Comparison of ENCODE assay signal across 8 mouse cellular contexts in genomic region chr11:98400816-98401215, GRCm38 (mm10). TPM values are rescaled to one million over a fixed set of nuclear protein-coding genes. Genes with fewer than 3 reads are reported as not detected.
DNase-seq lines count a peak whose midpoint lies in the region; ATAC-seq and TF ChIP-seq lines count a peak whose summit lies in the region.

No protein-coding gene starts in this region.

- H3K4me2 ChIP-seq in lung, embryonic 16.5 days (ENCODE audit: low read depth, low read length) = peak overlapping the region; percentile 81
- H3K4me2 ChIP-seq in heart, postnatal 0 days (ENCODE audit: low read depth, low read length) = peak overlapping the region; percentile 72
- H3K4me2 ChIP-seq in limb, embryonic 11.5 days (ENCODE audit: low read depth, severe bottlenecking) = peak overlapping the region; percentile 68
- peak overlapping the region; percentile 71 for H3K4me2 ChIP-seq in stomach, embryonic 15.5 days

- intact Hi-C loops in left cerebral cortex, postnatal 10 days (cut with DNase I) = no loop called here

- TF ChIP-seq EP300 in heart, postnatal 0 days (IDR thresholded peaks at IDR 0.05; ENCODE audit: low read depth) = no peak

- TF ChIP-seq CTCF in heart, postnatal 0 days (IDR thresholded peaks at IDR 0.05; ENCODE audit: low read depth) = no peak

- H3K4me1 ChIP-seq in lung, embryonic 16.5 days (replicated peaks; ENCODE audit: control insufficient read depth, insufficient read depth, low read length) = peaks cover 10% of the 10 kb centered on the region; the same call in 1 of the 2 replicates
- H3K4me1 ChIP-seq in heart, postnatal 0 days (ENCODE audit: control insufficient read depth, insufficient read depth) = peaks cover 11% of the 10 kb centered on the region
- H3K4me1 ChIP-seq in limb, embryonic 11.5 days (ENCODE audit: control insufficient read depth, insufficient read depth, low read length) = peaks cover 3% of the 10 kb centered on the region; the same call in 1 of the 2 replicates
- H3K4me1 ChIP-seq in stomach, embryonic 15.5 days = peaks cover 11% of the 10 kb centered on the region

- peak overlapping the region; percentile 72 for H3K4me3 ChIP-seq in lung, embryonic 16.5 days (ENCODE audit: low read length)
- peak overlapping the region; percentile 65 for H3K4me3 ChIP-seq in heart, postnatal 0 days (ENCODE audit: low read depth, low read length)
- H3K4me3 ChIP-seq in limb, embryonic 11.5 days (ENCODE audit: low read depth, low read length) = peak overlapping the region; percentile 59
- peak overlapping the region; percentile 74 for H3K4me3 ChIP-seq in stomach, embryonic 15.5 days (replicated peaks)

- H3K9ac ChIP-seq in lung, embryonic 16.5 days (ENCODE audit: low read length) = peak overlapping the region; percentile 87
- peak overlapping the region; percentile 63 for H3K9ac ChIP-seq in heart, postnatal 0 days (replicated peaks; ENCODE audit: low read depth, low read length)
- peak overlapping the region; percentile 84 for H3K9ac ChIP-seq in limb, embryonic 11.5 days (ENCODE audit: low read length)
- H3K9ac ChIP-seq in stomach, embryonic 15.5 days = peak overlapping the region; percentile 34; the same call in 1 of the 2 replicates

- no peak for DNase-seq in lung, postnatal 25 days (ENCODE audit: low spot score)
- no peak for DNase-seq in heart, postnatal 0 days (ENCODE audit: low spot score)
- no peak for DNase-seq in limb, embryonic 11.5 days (ENCODE audit: low spot score)
- no peak for DNase-seq in left cerebral cortex, postnatal 10 days (ENCODE audit: extremely low spot score in 1 of 2, low spot score in 2 of 2)
- no peak for DNase-seq in embryo, embryonic 10.5 days (ENCODE audit: low spot score)
- DNase-seq in adrenal gland, adult 2 months = no peak

- no peaks in the 10 kb centered on the region for H3K27me3 ChIP-seq in lung, embryonic 16.5 days (ENCODE audit: control insufficient read depth, insufficient read depth, low read depth, low read length)
- no peaks in the 10 kb centered on the region for H3K27me3 ChIP-seq in heart, postnatal 0 days (ENCODE audit: control insufficient read depth, insufficient read depth, low read length)
- no peaks in the 10 kb centered on the region for H3K27me3 ChIP-seq in limb, embryonic 11.5 days (ENCODE audit: control insufficient read depth, insufficient read depth, low read length)
- 0 out of 2 replicates have a peak, but pooled peaks cover 4% of the 10 kb centered on the region for H3K27me3 ChIP-seq in stomach, embryonic 15.5 days (replicated peaks)

- H3K9me3 ChIP-seq in lung, embryonic 16.5 days (ENCODE audit: control insufficient read depth, low read length) = no peaks in the 10 kb centered on the region
- H3K9me3 ChIP-seq in heart, postnatal 0 days (replicated peaks; ENCODE audit: control insufficient read depth, low read length) = no peaks in the 10 kb centered on the region
- no peaks in the 10 kb centered on the region for H3K9me3 ChIP-seq in limb, embryonic 11.5 days (ENCODE audit: control insufficient read depth, low read length)
- no peaks in the 10 kb centered on the region for H3K9me3 ChIP-seq in stomach, embryonic 15.5 days

- no peaks in the 10 kb centered on the region for H3K36me3 ChIP-seq in lung, embryonic 16.5 days (ENCODE audit: control insufficient read depth, insufficient read depth, low read length)
- H3K36me3 ChIP-seq in heart, postnatal 0 days (replicated peaks; ENCODE audit: control insufficient read depth, insufficient read depth, low read length) = 0 out of 2 replicates have a peak, but pooled peaks cover 9% of the 10 kb centered on the region
- no peaks in the 10 kb centered on the region for H3K36me3 ChIP-seq in limb, embryonic 11.5 days (ENCODE audit: control insufficient read depth, insufficient read depth, low read length)
- H3K36me3 ChIP-seq in stomach, embryonic 15.5 days = no peaks in the 10 kb centered on the region

- WGBS in lung, embryonic 16.5 days = 45% methylated on average over 3 of the region's 3 CpGs
- 55% methylated on average over 3 of the region's 3 CpGs for WGBS in heart, postnatal 0 days
- WGBS in limb, embryonic 11.5 days = 55% methylated on average over 3 of the region's 3 CpGs
- WGBS in stomach, embryonic 15.5 days = 41% methylated on average over 3 of the region's 3 CpGs

- peak; percentile 42; the same call in 1 of the 2 replicates for ATAC-seq in lung, embryonic 16.5 days (ENCODE audit: low read depth)
- no peak for ATAC-seq in heart, postnatal 0 days (ENCODE audit: insufficient read depth, low read depth)
- ATAC-seq in limb, embryonic 11.5 days (ENCODE audit: insufficient number of reproducible peaks, low FRiP score, low TSS enrichment, low read depth) = no peak
- ATAC-seq in stomach, embryonic 15.5 days (ENCODE audit: insufficient read depth, low FRiP score, low read depth) = peak; percentile 56; the same call in 1 of the 2 replicates

- peak overlapping the region; percentile 98 for H3K27ac ChIP-seq in lung, embryonic 16.5 days (ENCODE audit: low read length)
- peak overlapping the region; percentile 93 for H3K27ac ChIP-seq in heart, postnatal 0 days (ENCODE audit: low read depth)
- H3K27ac ChIP-seq in limb, embryonic 11.5 days (replicated peaks; ENCODE audit: low read depth, low read length) = no peak overlapping the region; the same call in 1 of the 2 replicates
- H3K27ac ChIP-seq in stomach, embryonic 15.5 days = peak overlapping the region; percentile 97

RNA-seq across cellular contexts. Expression of gene Pgap3, which starts 0.5 kb away (rescaled TPM):
- polyA plus RNA-seq in lung, embryonic 16.5 days (2015; fragmentation: Nextera tagmentation; extraction: Ambion mirVana) = 15.0 and 16.2 TPM in 2 replicates
- total RNA-seq in heart, postnatal 0 days (2014; rRNA removed; ENCODE audit: low replicate concordance) = 35.7 and 46.0 TPM in 2 replicates
- 15.9 and 18.2 TPM in 2 replicates for polyA plus RNA-seq in heart, postnatal 0 days (2015; fragmentation: Nextera tagmentation; extraction: Ambion mirVana)
- 6.3 and 9.5 TPM in 2 replicates for polyA plus RNA-seq in limb, embryonic 11.5 days (2014; fragmentation: Nextera tagmentation; extraction: Ambion mirVana)
- 13.0 and 15.7 TPM in 2 replicates for polyA plus RNA-seq in stomach, embryonic 15.5 days (2015; fragmentation: Nextera tagmentation; extraction: Ambion mirVana)
- total RNA-seq in left cerebral cortex, postnatal 10 days (2021) = 10 to 100 TPM in 1 of 2 experiments, 1 to 10 TPM in 1; 8.6 to 10.1 TPM
- total RNA-seq in adrenal gland, adult 2 months (2021) = 1 to 10 TPM; 4.7 to 5.9 TPM
- 18.4 and 20.3 TPM in 2 replicates for polyA plus RNA-seq in adrenal gland, adult 2 months (2012; rRNA removed)

RNA-seq across cellular contexts. Expression of gene Erbb2, which starts 11.5 kb away (rescaled TPM):
- 39.3 and 41.4 TPM in 2 replicates for polyA plus RNA-seq in lung, embryonic 16.5 days (2015; fragmentation: Nextera tagmentation; extraction: Ambion mirVana)
- total RNA-seq in heart, postnatal 0 days (2014; rRNA removed; ENCODE audit: low replicate concordance) = 23.2 and 31.4 TPM in 2 replicates
- 15.5 and 16.8 TPM in 2 replicates for polyA plus RNA-seq in heart, postnatal 0 days (2015; fragmentation: Nextera tagmentation; extraction: Ambion mirVana)
- 29.6 and 30.5 TPM in 2 replicates for polyA plus RNA-seq in limb, embryonic 11.5 days (2014; fragmentation: Nextera tagmentation; extraction: Ambion mirVana)
- 40.6 and 42.4 TPM in 2 replicates for polyA plus RNA-seq in stomach, embryonic 15.5 days (2015; fragmentation: Nextera tagmentation; extraction: Ambion mirVana)
- total RNA-seq in left cerebral cortex, postnatal 10 days (2021) = 1 to 10 TPM; 2.4 TPM
- total RNA-seq in adrenal gland, adult 2 months (2021) = 1 to 10 TPM; 2.4 to 5.9 TPM
- 7.0 and 7.2 TPM in 2 replicates for polyA plus RNA-seq in adrenal gland, adult 2 months (2012; rRNA removed)

RNA-seq across cellular contexts. Expression of gene Pnmt, which starts 14.6 kb away (rescaled TPM):
- 0.13 TPM in 1 of 2 replicates, not detected in the other for polyA plus RNA-seq in lung, embryonic 16.5 days (2015; fragmentation: Nextera tagmentation; extraction: Ambion mirVana)
- 4.2 TPM in 1 of 2 replicates, not detected in the other for total RNA-seq in heart, postnatal 0 days (2014; rRNA removed; ENCODE audit: low replicate concordance)
- 0.26 TPM in 1 of 2 replicates, not detected in the other for polyA plus RNA-seq in heart, postnatal 0 days (2015; fragmentation: Nextera tagmentation; extraction: Ambion mirVana)
- polyA plus RNA-seq in limb, embryonic 11.5 days (2014; fragmentation: Nextera tagmentation; extraction: Ambion mirVana) = 0.13 and 0.17 TPM in 2 replicates
- polyA plus RNA-seq in stomach, embryonic 15.5 days (2015; fragmentation: Nextera tagmentation; extraction: Ambion mirVana) = 0.22 TPM in 1 of 2 replicates, not detected in the other
- 1 to 10 TPM in 1 of 2 experiments, under 1 TPM in 1; 0.61 to 1.1 TPM for total RNA-seq in left cerebral cortex, postnatal 10 days (2021)
- 100 to 1,000 TPM; 314 to 601 TPM for total RNA-seq in adrenal gland, adult 2 months (2021)
- polyA plus RNA-seq in adrenal gland, adult 2 months (2012; rRNA removed) = 379 and 598 TPM in 2 replicates

RNA-seq across cellular contexts. Expression of gene Tcap, which starts 17.2 kb away (rescaled TPM):
- polyA plus RNA-seq in lung, embryonic 16.5 days (2015; fragmentation: Nextera tagmentation; extraction: Ambion mirVana) = 6.7 and 8.0 TPM in 2 replicates
- 293 and 299 TPM in 2 replicates for total RNA-seq in heart, postnatal 0 days (2014; rRNA removed; ENCODE audit: low replicate concordance)
- polyA plus RNA-seq in heart, postnatal 0 days (2015; fragmentation: Nextera tagmentation; extraction: Ambion mirVana) = 455 and 518 TPM in 2 replicates
- polyA plus RNA-seq in limb, embryonic 11.5 days (2014; fragmentation: Nextera tagmentation; extraction: Ambion mirVana) = 0.41 and 0.53 TPM in 2 replicates
- 0.23 and 0.43 TPM in 2 replicates for polyA plus RNA-seq in stomach, embryonic 15.5 days (2015; fragmentation: Nextera tagmentation; extraction: Ambion mirVana)
- total RNA-seq in left cerebral cortex, postnatal 10 days (2021) = 1 to 10 TPM; 5.4 to 6.9 TPM
- under 1 TPM; 0.31 to 0.32 TPM for total RNA-seq in adrenal gland, adult 2 months (2021)
- 0.46 and 0.54 TPM in 2 replicates for polyA plus RNA-seq in adrenal gland, adult 2 months (2012; rRNA removed)

RNA-seq across cellular contexts. Expression of gene Mien1, which starts 38.0 kb away (rescaled TPM):
- polyA plus RNA-seq in lung, embryonic 16.5 days (2015; fragmentation: Nextera tagmentation; extraction: Ambion mirVana) = 87.5 and 97.5 TPM in 2 replicates
- 20.6 and 26.5 TPM in 2 replicates for total RNA-seq in heart, postnatal 0 days (2014; rRNA removed; ENCODE audit: low replicate concordance)
- polyA plus RNA-seq in heart, postnatal 0 days (2015; fragmentation: Nextera tagmentation; extraction: Ambion mirVana) = 104 and 113 TPM in 2 replicates
- polyA plus RNA-seq in limb, embryonic 11.5 days (2014; fragmentation: Nextera tagmentation; extraction: Ambion mirVana) = 75.4 and 78.3 TPM in 2 replicates
- 137 and 142 TPM in 2 replicates for polyA plus RNA-seq in stomach, embryonic 15.5 days (2015; fragmentation: Nextera tagmentation; extraction: Ambion mirVana)
- 100 to 1,000 TPM; 104 to 117 TPM for total RNA-seq in left cerebral cortex, postnatal 10 days (2021)
- 10 to 100 TPM; 88.5 to 93.5 TPM for total RNA-seq in adrenal gland, adult 2 months (2021)
- polyA plus RNA-seq in adrenal gland, adult 2 months (2012; rRNA removed) = 43.0 and 49.2 TPM in 2 replicates

Comparison
In these comparisons a context has a peak if more than half of its experiments do, and no peak if none do; other contexts are left out.
1. ATAC-seq: peak in lung, embryonic 16.5 days (single experiment) and stomach, embryonic 15.5 days (single experiment); none in heart, postnatal 0 days (single experiment) and limb, embryonic 11.5 days (single experiment).
2. H3K9ac ChIP-seq: peak in every context shown above with its lines; median percentile 87 in lung, embryonic 16.5 days; 84 in limb, embryonic 11.5 days; 63 in heart, postnatal 0 days; 34 in stomach, embryonic 15.5 days.
3. RNA of gene Pnmt, which starts 14.6 kb away (polyA plus RNA-seq): 379 to 598 TPM in adrenal gland, adult 2 months; 0.22 TPM in stomach, embryonic 15.5 days, 0.13 to 0.17 TPM in limb, embryonic 11.5 days, 0.13 TPM in lung, embryonic 16.5 days and 0.26 TPM in heart, postnatal 0 days; every median in the first group is over 100 times any median in the second.
4. Peak in every context shown above with its lines, with median percentiles within 50 percentile points of each other: H3K4me2 ChIP-seq and H3K4me3 ChIP-seq.